In the genomic region with DNA sequence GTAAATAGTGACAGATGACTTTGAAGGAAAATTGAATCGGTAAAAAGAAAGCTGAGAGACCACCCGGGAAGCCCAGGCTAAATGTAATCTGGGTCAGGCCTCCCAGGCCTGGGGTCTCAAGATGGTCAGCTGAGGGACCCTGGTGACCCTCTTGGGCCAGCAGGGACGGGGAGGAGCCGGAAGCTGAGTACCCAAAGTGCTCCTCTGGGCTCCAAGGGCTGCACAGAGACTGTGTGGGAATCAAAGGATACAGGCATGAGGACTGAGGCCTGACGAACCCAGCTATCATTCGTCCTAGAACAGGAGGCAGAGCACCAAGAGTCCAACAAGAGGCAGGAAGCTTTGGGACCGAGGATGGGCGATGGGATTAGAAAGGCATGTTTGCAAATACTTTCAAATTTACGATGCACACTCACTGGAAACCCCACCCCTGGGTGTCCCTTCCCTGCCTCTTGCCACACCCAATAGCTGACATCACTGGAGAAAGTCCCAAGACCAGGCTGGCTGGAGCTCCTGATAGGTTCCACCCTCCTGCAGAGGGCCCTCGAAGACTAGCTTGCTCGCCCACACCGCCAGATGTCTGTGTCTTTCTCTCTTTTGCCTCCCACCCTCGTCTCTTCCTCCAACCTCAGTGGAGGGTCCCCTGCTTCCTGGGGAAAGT, we compare ENCODE assay signal across 8 mouse cellular contexts.
DNase-seq lines count a peak whose midpoint lies in the region; ATAC-seq and TF ChIP-seq lines count a peak whose summit lies in the region.

No protein-coding gene starts in this region.

- peak overlapping the region; percentile 14; the same call in 1 of the 2 replicates for H3K27ac ChIP-seq in bone marrow, adult 2 months (ENCODE audit: control insufficient read depth, insufficient read depth, low read depth, low read length, poor library complexity)
- peak overlapping the region; percentile 31; the same call in 1 of the 2 replicates for H3K27ac ChIP-seq in heart, adult 2 months
- H3K27ac ChIP-seq in forebrain, embryonic 14.5 days (ENCODE audit: low read depth, low read length): no peak overlapping the region

- no peak for ATAC-seq in forebrain, embryonic 14.5 days

- no peak for TF ChIP-seq EP300 in heart, adult 2 months (IDR thresholded peaks at IDR 0.05; ENCODE audit: insufficient read depth, low read depth, low read length)

- TF ChIP-seq CTCF in bone marrow, adult 2 months (IDR thresholded peaks at IDR 0.05; ENCODE audit: control insufficient read depth, insufficient read depth, low read length): peak; percentile 37; the same call in 1 of the 2 replicates
- TF ChIP-seq CTCF in heart, adult 2 months (IDR thresholded peaks at IDR 0.05): peak; percentile 47

- peaks cover 6% of the 10 kb centered on the region; the same call in 1 of the 2 replicates for H3K4me1 ChIP-seq in bone marrow, adult 2 months (ENCODE audit: control insufficient read depth, insufficient read depth, low read length)
- H3K4me1 ChIP-seq in heart, adult 2 months (ENCODE audit: control insufficient read depth, insufficient read depth, low read length): peaks cover 5% of the 10 kb centered on the region
- H3K4me1 ChIP-seq in forebrain, embryonic 14.5 days (ENCODE audit: control insufficient read depth, insufficient read depth, low read length): no peaks in the 10 kb centered on the region

- H3K36me3 ChIP-seq in heart, adult 2 months (ENCODE audit: control insufficient read depth, insufficient read depth, low read length): no peaks in the 10 kb centered on the region
- no peaks in the 10 kb centered on the region for H3K36me3 ChIP-seq in forebrain, embryonic 14.5 days (ENCODE audit: control insufficient read depth, insufficient read depth, low read length)

- no peak overlapping the region for H3K4me3 ChIP-seq in bone marrow, adult 2 months (replicated peaks; ENCODE audit: control insufficient read depth, low read depth, low read length)
- no peak overlapping the region for H3K4me3 ChIP-seq in heart, adult 2 months
- no peak overlapping the region for H3K4me3 ChIP-seq in forebrain, embryonic 14.5 days (ENCODE audit: low read depth, low read length)

- no peak overlapping the region for H3K4me2 ChIP-seq in forebrain, embryonic 14.5 days (ENCODE audit: low read length)

- intact Hi-C loops in heart, adult 2 months (cut with DNase I): loop anchor here (1.0 kb wide), 1 partner anchor 37 kb away; no protein-coding TSS in a partner anchor

- H3K9me3 ChIP-seq in forebrain, embryonic 14.5 days (replicated peaks; ENCODE audit: control insufficient read depth, low read length): no peaks in the 10 kb centered on the region

- DNase-seq in kidney, adult 11 months: peak; percentile 57
- DNase-seq in kidney, adult 18-20 months: no peak
- peak; percentile 64 to 75 for DNase-seq in heart, adult 2 months
- peak; percentile 73 for DNase-seq in kidney, postnatal 10 days
- DNase-seq in lung, postnatal 14 days: peak; percentile 64
- peak; percentile 62 for DNase-seq in telencephalon, adult 2 months (ENCODE audit: low read depth, low spot score)
- DNase-seq in forebrain, embryonic 14.5 days (ENCODE audit: low spot score): no peak

- no peak overlapping the region; the same call in 1 of the 2 replicates for H3K9ac ChIP-seq in heart, adult 2 months (ENCODE audit: low read depth, low read length)
- H3K9ac ChIP-seq in forebrain, embryonic 14.5 days (ENCODE audit: low read length): no peak overlapping the region

- TF ChIP-seq POLR2A in bone marrow, adult 2 months (IDR thresholded peaks at IDR 0.05; ENCODE audit: borderline replicate concordance, control insufficient read depth, low read depth, low read length): no peak
- no peak for TF ChIP-seq POLR2A in heart, adult 2 months (IDR thresholded peaks at IDR 0.05; ENCODE audit: insufficient read depth, low read depth, low read length)

- no peaks in the 10 kb centered on the region for H3K79me2 ChIP-seq in heart, adult 2 months (replicated peaks; ENCODE audit: control insufficient read depth, insufficient read depth, low read length)

- no peaks in the 10 kb centered on the region for H3K27me3 ChIP-seq in heart, adult 2 months (ENCODE audit: control insufficient read depth, insufficient read depth, low read length)
- H3K27me3 ChIP-seq in forebrain, embryonic 14.5 days (replicated peaks; ENCODE audit: control insufficient read depth, insufficient read depth, low read length): no peaks in the 10 kb centered on the region

- 49% methylated on average over 13 of the region's 13 CpGs for WGBS in bone marrow, adult 2 months
- 52% methylated on average over 13 of the region's 13 CpGs for WGBS in heart, adult 2 months
- WGBS in forebrain, embryonic 14.5 days: 73% methylated on average over 13 of the region's 13 CpGs

Comparison
In these comparisons a context has a peak if more than half of its experiments do, and no peak if none do; other contexts are left out.
1. DNase-seq: peak in kidney, adult 11 months (single experiment), heart, adult 2 months (2 of 2), kidney, postnatal 10 days (single experiment), lung, postnatal 14 days (single experiment) and telencephalon, adult 2 months (single experiment); none in kidney, adult 18-20 months (single experiment) and forebrain, embryonic 14.5 days (single experiment).